Mouse (Mus musculus): ENCODE results near the gene Lrrk1.

DNA sequence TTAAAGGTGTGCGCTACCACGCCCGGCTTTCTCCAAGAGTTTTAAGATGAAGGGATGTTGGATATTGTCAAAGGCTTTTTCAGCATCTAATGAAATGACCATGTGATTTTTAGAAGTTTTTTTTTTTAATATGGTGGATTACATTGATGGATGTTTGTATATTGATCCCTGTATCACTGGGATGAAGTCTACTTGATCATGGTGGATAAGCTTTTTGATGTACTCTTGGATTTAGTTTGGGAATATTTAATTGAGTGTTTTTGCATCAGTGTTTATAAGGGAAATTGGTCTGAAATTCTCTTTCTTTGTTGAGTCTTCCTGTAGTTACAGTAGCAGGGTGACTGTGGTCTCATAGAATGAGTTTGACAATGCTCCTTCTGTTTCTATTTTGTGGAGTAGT is 150.0 kb downstream of the Lrrk1 start:
- TF ChIP-seq CTCF (IDR thresholded peaks at IDR 0.05; ENCODE audit: low read depth, low read length), result no peak
- TF ChIP-seq POLR2A (IDR thresholded peaks at IDR 0.05; ENCODE audit: extremely low read depth, insufficient read depth, low read length), result no peak
